Mouse (Mus musculus): ENCODE measurements around the gene Magi2. TPM values are rescaled to one million over a fixed set of nuclear protein-coding genes. Genes with fewer than 3 reads are reported as not detected.

Magi2 gene
- polyA plus RNA-seq, 2 experiments = 0.08 to 0.15 TPM

DNA sequence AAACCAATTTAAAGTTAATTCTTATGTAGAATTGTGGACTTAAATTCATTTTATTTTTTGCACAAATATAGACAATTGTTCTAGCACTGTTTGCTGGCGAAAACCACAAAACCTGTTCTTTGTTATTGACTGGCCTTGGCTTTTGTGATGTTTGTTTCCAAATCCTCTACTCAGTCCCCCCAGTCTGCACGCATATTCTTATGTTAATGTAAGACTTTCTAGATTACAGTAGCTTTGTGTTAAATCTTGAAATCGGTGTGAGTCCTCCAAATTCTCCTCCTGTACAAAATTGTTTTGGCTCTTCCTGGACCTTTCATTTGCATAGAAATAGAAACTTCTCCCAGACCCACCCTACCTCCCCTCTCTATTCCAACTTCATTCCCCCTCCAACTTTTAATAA is 1242.9 kb downstream of the Magi2 start:
- H3K9me3 ChIP-seq (ENCODE audit: control insufficient read depth, low read length) = no peaks in the 10 kb centered on the region
- ATAC-seq (ENCODE audit: insufficient read depth) = no peak
- no peaks in the 10 kb centered on the region for H3K27me3 ChIP-seq (ENCODE audit: control insufficient read depth, insufficient read depth, low read length)
- H3K4me2 ChIP-seq (ENCODE audit: low read depth) = no peak overlapping the region
- no peak overlapping the region for H3K4me3 ChIP-seq (ENCODE audit: insufficient read depth in 1 of 2, low read depth in 2 of 2, low read length in 2 of 2)
- no peak overlapping the region for H3K27ac ChIP-seq
- TF ChIP-seq CTCF (IDR thresholded peaks at IDR 0.05; ENCODE audit: low read depth) (no peak), EP300 (IDR thresholded peaks at IDR 0.05; ENCODE audit: low read depth) (no peak)
- no peak overlapping the region for H3K9ac ChIP-seq (replicated peaks)
- H3K36me3 ChIP-seq (replicated peaks; ENCODE audit: control insufficient read depth, insufficient read depth, low read depth) = no peaks in the 10 kb centered on the region
- no peak for DNase-seq (ENCODE audit: low read depth in 3 of 3, low spot score in 3 of 3)
- 53% methylated on average over 3 of the region's 3 CpGs for WGBS (ENCODE audit: insufficient replicate concordance)
- no peaks in the 10 kb centered on the region for H3K4me1 ChIP-seq (replicated peaks; ENCODE audit: control insufficient read depth in 2 of 2, insufficient read depth in 2 of 2, low read length in 1 of 2)

DNA sequence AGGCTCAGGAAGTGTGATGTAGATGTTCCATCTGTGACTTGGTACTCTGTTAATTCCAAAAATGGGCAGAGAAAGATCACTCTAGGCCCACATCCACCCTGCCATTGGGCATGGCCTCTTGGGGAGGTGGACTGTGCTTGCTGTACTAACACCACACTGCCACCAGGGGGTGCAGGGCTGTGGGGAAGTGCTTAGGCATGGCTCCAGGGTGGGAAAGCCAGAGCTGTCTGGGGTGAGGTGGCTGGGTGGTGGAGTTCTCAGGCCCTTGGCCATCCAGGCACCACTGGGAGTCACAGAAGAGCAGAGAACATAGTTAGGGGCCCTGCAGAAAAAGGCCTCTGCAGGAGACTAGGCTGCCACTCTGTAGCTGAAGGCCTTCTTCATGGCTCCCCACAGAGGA is 1243.6 kb downstream of the Magi2 start:
- Histone ChIP-seq H3K9ac (replicated peaks) (no peak overlapping the region), H3K9me3 (ENCODE audit: control insufficient read depth, low read length) (no peaks in the 10 kb centered on the region), H3K27ac (no peak overlapping the region), H3K36me3 (replicated peaks; ENCODE audit: control insufficient read depth, insufficient read depth, low read depth) (no peaks in the 10 kb centered on the region), H3K27me3 (ENCODE audit: control insufficient read depth, insufficient read depth, low read length) (no peaks in the 10 kb centered on the region), H3K4me1 (replicated peaks; ENCODE audit: control insufficient read depth in 2 of 2, insufficient read depth in 2 of 2, low read length in 1 of 2) (no peaks in the 10 kb centered on the region), H3K4me3 (ENCODE audit: insufficient read depth in 1 of 2, low read depth in 2 of 2, low read length in 2 of 2) (no peak overlapping the region), H3K4me2 (ENCODE audit: low read depth) (no peak overlapping the region)
- ATAC-seq (ENCODE audit: insufficient read depth) (no peak), DNase-seq (ENCODE audit: low read depth in 3 of 3, low spot score in 3 of 3) (no peak)
- peak; percentile 85 for TF ChIP-seq CTCF (IDR thresholded peaks at IDR 0.05; ENCODE audit: low read depth)
- TF ChIP-seq EP300 (IDR thresholded peaks at IDR 0.05; ENCODE audit: low read depth) = no peak

DNA sequence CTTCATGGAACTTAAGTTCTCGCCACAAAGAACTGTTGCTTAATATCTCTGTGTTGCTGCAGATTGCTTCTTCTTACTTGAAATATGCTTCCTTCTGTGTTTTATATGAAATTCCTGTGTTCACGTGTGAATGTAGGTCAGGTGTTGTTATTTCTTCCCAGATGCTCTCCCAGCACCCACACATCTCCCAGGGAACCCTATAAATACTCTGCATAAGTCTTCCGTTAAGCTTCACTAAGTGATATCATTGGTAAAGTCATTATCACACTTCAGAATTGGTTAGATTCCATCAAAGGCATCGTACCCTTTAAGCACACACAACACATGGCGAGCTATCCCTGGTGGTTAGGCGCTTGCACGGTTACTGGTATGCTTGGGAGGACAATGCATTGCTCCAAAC is 1257.7 kb downstream of the Magi2 start:
- H3K27ac ChIP-seq = no peak overlapping the region
- no peaks in the 10 kb centered on the region for H3K27me3 ChIP-seq (ENCODE audit: control insufficient read depth, insufficient read depth, low read length)
- no peak for DNase-seq (ENCODE audit: low read depth in 3 of 3, low spot score in 3 of 3)
- no peaks in the 10 kb centered on the region for H3K9me3 ChIP-seq (ENCODE audit: control insufficient read depth, low read length)
- H3K4me2 ChIP-seq (ENCODE audit: low read depth) = no peak overlapping the region
- H3K36me3 ChIP-seq (replicated peaks; ENCODE audit: control insufficient read depth, insufficient read depth, low read depth) = no peaks in the 10 kb centered on the region
- no peak for ATAC-seq (ENCODE audit: insufficient read depth)
- H3K9ac ChIP-seq (replicated peaks) = no peak overlapping the region
- TF ChIP-seq EP300 (IDR thresholded peaks at IDR 0.05; ENCODE audit: low read depth) (no peak), CTCF (IDR thresholded peaks at IDR 0.05; ENCODE audit: low read depth) (no peak)
- 56% methylated on average over 7 of the region's 7 CpGs for WGBS (ENCODE audit: insufficient replicate concordance)
- H3K4me1 ChIP-seq (replicated peaks; ENCODE audit: control insufficient read depth in 2 of 2, insufficient read depth in 2 of 2, low read length in 1 of 2) = no peaks in the 10 kb centered on the region
- no peak overlapping the region for H3K4me3 ChIP-seq (ENCODE audit: insufficient read depth in 1 of 2, low read depth in 2 of 2, low read length in 2 of 2)

DNA sequence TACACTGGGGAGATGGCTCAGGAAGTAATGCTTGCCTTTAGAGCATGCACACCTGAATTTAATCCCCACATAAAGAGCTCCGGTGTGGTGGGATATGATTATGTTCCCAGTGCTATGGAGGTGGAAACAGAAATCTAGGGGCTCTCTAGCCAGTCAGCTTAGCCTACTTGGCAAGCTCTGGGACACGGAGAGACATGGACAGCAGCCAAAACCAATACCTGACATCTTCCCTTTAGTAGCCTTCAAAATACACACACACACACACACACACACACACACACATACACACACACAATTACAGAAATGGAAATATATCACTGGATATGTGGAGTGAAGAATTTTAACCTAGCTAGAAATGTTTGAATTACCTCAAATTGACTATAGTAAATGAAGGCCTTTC is 1265.1 kb downstream of the Magi2 start:
- Histone ChIP-seq H3K36me3 (replicated peaks; ENCODE audit: control insufficient read depth, insufficient read depth, low read depth) (no peaks in the 10 kb centered on the region), H3K9ac (replicated peaks) (no peak overlapping the region), H3K9me3 (ENCODE audit: control insufficient read depth, low read length) (no peaks in the 10 kb centered on the region), H3K4me2 (ENCODE audit: low read depth) (no peak overlapping the region), H3K4me1 (replicated peaks; ENCODE audit: control insufficient read depth in 2 of 2, insufficient read depth in 2 of 2, low read length in 1 of 2) (no peaks in the 10 kb centered on the region), H3K27me3 (ENCODE audit: control insufficient read depth, insufficient read depth, low read length) (no peaks in the 10 kb centered on the region), H3K27ac (no peak overlapping the region), H3K4me3 (ENCODE audit: insufficient read depth in 1 of 2, low read depth in 2 of 2, low read length in 2 of 2) (no peak overlapping the region)
- DNase-seq (ENCODE audit: low read depth in 3 of 3, low spot score in 3 of 3) = no peak
- ATAC-seq (ENCODE audit: insufficient read depth) = no peak
- WGBS (ENCODE audit: insufficient replicate concordance) = 64% methylated on average over 2 of the region's 2 CpGs
- TF ChIP-seq EP300 (IDR thresholded peaks at IDR 0.05; ENCODE audit: low read depth) = no peak
- TF ChIP-seq CTCF (IDR thresholded peaks at IDR 0.05; ENCODE audit: low read depth) = no peak

DNA sequence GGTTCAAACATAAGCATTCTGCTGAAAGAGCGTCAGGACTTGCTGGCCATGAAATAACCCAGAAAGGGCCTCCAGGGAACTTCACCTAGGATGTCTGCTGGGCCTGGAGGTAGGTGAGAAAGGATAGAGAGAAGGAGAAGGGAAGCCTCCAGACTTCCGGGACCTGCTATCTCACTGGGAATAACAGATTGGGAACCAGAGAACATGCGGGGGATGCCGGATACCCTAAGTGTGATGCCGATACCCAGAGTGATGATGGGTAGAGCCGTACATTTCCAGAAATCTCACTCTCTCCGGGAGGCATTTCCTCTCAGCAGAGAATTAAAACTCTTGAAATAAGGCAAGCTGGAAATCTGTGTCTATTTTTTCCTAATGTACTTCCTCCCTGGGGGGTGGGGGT is 1265.8 kb downstream of the Magi2 start:
- H3K27me3 ChIP-seq (ENCODE audit: control insufficient read depth, insufficient read depth, low read length) = no peaks in the 10 kb centered on the region
- no peaks in the 10 kb centered on the region for H3K36me3 ChIP-seq (replicated peaks; ENCODE audit: control insufficient read depth, insufficient read depth, low read depth)
- no peak overlapping the region for H3K27ac ChIP-seq
- whole genome bisulfite sequencing (ENCODE audit: insufficient replicate concordance) = 75% methylated on average over 7 of the region's 7 CpGs
- TF ChIP-seq EP300 (IDR thresholded peaks at IDR 0.05; ENCODE audit: low read depth) (no peak), CTCF (IDR thresholded peaks at IDR 0.05; ENCODE audit: low read depth) (no peak)
- no peaks in the 10 kb centered on the region for H3K4me1 ChIP-seq (replicated peaks; ENCODE audit: control insufficient read depth in 2 of 2, insufficient read depth in 2 of 2, low read length in 1 of 2)
- no peak overlapping the region for H3K4me3 ChIP-seq (ENCODE audit: insufficient read depth in 1 of 2, low read depth in 2 of 2, low read length in 2 of 2)
- no peak overlapping the region for H3K4me2 ChIP-seq (ENCODE audit: low read depth)
- no peak for ATAC-seq (ENCODE audit: insufficient read depth)
- H3K9me3 ChIP-seq (ENCODE audit: control insufficient read depth, low read length) = no peaks in the 10 kb centered on the region
- H3K9ac ChIP-seq (replicated peaks) = no peak overlapping the region
- no peak for DNase-seq (ENCODE audit: low read depth in 3 of 3, low spot score in 3 of 3)

DNA sequence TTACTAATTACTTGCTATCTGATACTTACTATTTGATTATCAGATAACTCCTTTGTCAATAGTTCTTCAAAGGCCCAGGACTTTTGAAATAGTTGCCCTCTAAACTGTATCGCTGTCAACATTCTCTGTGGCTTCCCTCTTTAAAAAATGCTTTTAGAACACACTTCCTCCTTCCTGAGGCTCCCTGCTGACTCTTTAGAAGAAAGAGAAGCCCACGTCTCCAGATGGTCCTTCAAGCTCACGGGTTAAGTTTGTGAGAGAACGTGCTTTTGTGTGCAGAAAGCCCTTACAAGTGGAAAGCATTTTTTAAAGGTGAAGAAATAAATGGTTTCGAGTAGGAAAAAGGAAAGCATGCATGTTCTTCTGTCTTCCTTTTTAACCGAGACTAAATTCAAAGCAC is 1267.2 kb downstream of the Magi2 start:
- TF ChIP-seq EP300 (IDR thresholded peaks at IDR 0.05; ENCODE audit: low read depth) = no peak
- no peak for TF ChIP-seq CTCF (IDR thresholded peaks at IDR 0.05; ENCODE audit: low read depth)
- Histone ChIP-seq H3K9ac (replicated peaks) (no peak overlapping the region), H3K36me3 (replicated peaks; ENCODE audit: control insufficient read depth, insufficient read depth, low read depth) (no peaks in the 10 kb centered on the region), H3K27ac (no peak overlapping the region), H3K27me3 (ENCODE audit: control insufficient read depth, insufficient read depth, low read length) (no peaks in the 10 kb centered on the region), H3K9me3 (ENCODE audit: control insufficient read depth, low read length) (no peaks in the 10 kb centered on the region), H3K4me2 (ENCODE audit: low read depth) (no peak overlapping the region), H3K4me3 (ENCODE audit: insufficient read depth in 1 of 2, low read depth in 2 of 2, low read length in 2 of 2) (no peak overlapping the region), H3K4me1 (replicated peaks; ENCODE audit: control insufficient read depth in 2 of 2, insufficient read depth in 2 of 2, low read length in 1 of 2) (no peaks in the 10 kb centered on the region)
- DNase-seq (ENCODE audit: low read depth in 3 of 3, low spot score in 3 of 3) = no peak
- no peak for ATAC-seq (ENCODE audit: insufficient read depth)
- WGBS (ENCODE audit: insufficient replicate concordance) = 20% methylated on average over 6 of the region's 6 CpGs
